Mouse (Mus musculus) granulocyte monocyte progenitor cell, adult 5-6 weeks (primary cell): ENCODE measurements around the gene Rreb1. TPM values are rescaled to one million over a fixed set of nuclear protein-coding genes. Genes with fewer than 3 reads are reported as not detected.

Source experiments
- ATAC-seq: replicated peaks from 2 replicates; pipeline ENCODE4 v1.8.0; 2016; ENCODE audit warnings: mild to moderate bottlenecking, moderate TSS enrichment, inconsistent platforms; ENCODE audit not compliant: poor library complexity, severe bottlenecking
- total RNA-seq, 2 experiments: library from RNA; stranded (forward) in 1 of 2; stranded (reverse) in 1 of 2; fragments of 200-712, 200-1000 nt in 1 of 2; fragments of >200 nt in 1 of 2; fragmentation: Nextera tagmentation in 1 of 2; gene quantifications; 2 replicates each; pipeline ENCODE4 v1.2.3; 2014 to 2017

The Rreb1 gene
- total RNA-seq, 2 experiments from 2014 or later = 30.9 to 70.6 TPM

- peak; percentile 12 for ATAC-seq
These were observed 513 bp downstream of the Rreb1 start for GRCm38 (mm10) chr13:37778594-37779231.

GRCm38 (mm10) chr13:37779251-37779667 lies 1.1 kb downstream of the Rreb1 start:
- ATAC-seq = peak; percentile 39

- no peak for ATAC-seq
These were observed 3.4 kb downstream of the Rreb1 start for GRCm38 (mm10) chr13:37781557-37781956.

GRCm38 (mm10) chr13:37782144-37782543 lies 3.9 kb downstream of the Rreb1 start:
- ATAC-seq = no peak

GRCm38 (mm10) chr13:37783676-37784075 lies 5.5 kb downstream of the Rreb1 start:
- ATAC-seq = no peak

- ATAC-seq = peak; percentile 98
These were observed 6.0 kb downstream of the Rreb1 start for GRCm38 (mm10) chr13:37784226-37784625.

- no peak for ATAC-seq
These were observed 14.6 kb downstream of the Rreb1 start for GRCm38 (mm10) chr13:37792739-37793336.

GRCm38 (mm10) chr13:37798811-37799210 lies 20.6 kb downstream of the Rreb1 start:
- ATAC-seq = no peak

GRCm38 (mm10) chr13:37799413-37799812 lies 21.2 kb downstream of the Rreb1 start:
- ATAC-seq = no peak

- ATAC-seq = peak; percentile 69
These were observed 23.2 kb downstream of the Rreb1 start for GRCm38 (mm10) chr13:37801101-37802075.

- no peak for ATAC-seq
These were observed 24.2 kb downstream of the Rreb1 start for GRCm38 (mm10) chr13:37802246-37803003.

- peak; percentile 51 for ATAC-seq
These were observed 25.0 kb downstream of the Rreb1 start for GRCm38 (mm10) chr13:37803244-37803643.

GRCm38 (mm10) chr13:37804023-37804422 lies 25.8 kb downstream of the Rreb1 start:
- ATAC-seq = 0 out of 2 replicates have a peak, but pooled peaks have one; percentile 18

GRCm38 (mm10) chr13:37815001-37815400 lies 36.8 kb downstream of the Rreb1 start:
- ATAC-seq = no peak

GRCm38 (mm10) chr13:37816736-37817135 lies 38.5 kb downstream of the Rreb1 start:
- ATAC-seq = no peak

- ATAC-seq = peak; percentile 28; the same call in 1 of the 2 replicates
These were observed 43.2 kb downstream of the Rreb1 start for GRCm38 (mm10) chr13:37821413-37821812.

- ATAC-seq = no peak
These were observed 46.2 kb downstream of the Rreb1 start for GRCm38 (mm10) chr13:37824331-37824920.

GRCm38 (mm10) chr13:37824956-37825645 lies 46.9 kb downstream of the Rreb1 start:
- peak; percentile 3; the same call in 1 of the 2 replicates for ATAC-seq

- ATAC-seq = peak; percentile 31
These were observed 47.6 kb downstream of the Rreb1 start for GRCm38 (mm10) chr13:37825646-37826280.
